Mouse (Mus musculus): ENCODE data around the gene Pipox. TPM values are rescaled to one million over a fixed set of nuclear protein-coding genes. Genes with fewer than 3 reads are reported as not detected.
A peak's percentile ranks its signal among the peaks of the same experiment; 100 is the strongest.

The Pipox gene
- polyA plus RNA-seq, 1 experiment from 2014 or later: 10.1 TPM

- ATAC-seq (peak; percentile 50; the same call in 1 of the 2 replicates), DNase-seq (ENCODE audit: low spot score) (peak; percentile 35)
- H3K36me3 ChIP-seq (ENCODE audit: control insufficient read depth, insufficient read depth, low read length): no peaks in the 10 kb centered on the region
- peak overlapping the region; percentile 20; the same call in 1 of the 2 replicates for H3K4me2 ChIP-seq (ENCODE audit: low read length)
- H3K9me3 ChIP-seq (replicated peaks; ENCODE audit: control insufficient read depth, low read length): no peaks in the 10 kb centered on the region
- H3K27ac ChIP-seq (ENCODE audit: low read depth, low read length): no peak overlapping the region
- H3K4me3 ChIP-seq (ENCODE audit: low read depth, low read length): no peak overlapping the region
- 4% methylated on average over 32 of the region's 32 CpGs for WGBS
- no peaks in the 10 kb centered on the region for H3K27me3 ChIP-seq (replicated peaks; ENCODE audit: control insufficient read depth, insufficient read depth, low read length)
- H3K9ac ChIP-seq (ENCODE audit: low read length): 0 out of 2 replicates have a peak overlapping the region, but pooled peaks have one; percentile 1
- H3K4me1 ChIP-seq (ENCODE audit: control insufficient read depth, insufficient read depth, low read length): peaks cover 9% of the 10 kb centered on the region; the same call in 1 of the 2 replicates
Measured at GRCm38 (mm10) chr11:77914598-77915260, 20.8 kb upstream of the Pipox start.

GRCm38 (mm10) chr11:77913505-77913904, 19.6 kb upstream of the Pipox start:
- no peaks in the 10 kb centered on the region for H3K9me3 ChIP-seq (replicated peaks; ENCODE audit: control insufficient read depth, low read length)
- ATAC-seq (no peak), DNase-seq (ENCODE audit: low spot score) (no peak)
- 81% methylated on average over 6 of the region's 6 CpGs for WGBS
- no peak overlapping the region for H3K9ac ChIP-seq (ENCODE audit: low read length)
- H3K4me2 ChIP-seq (ENCODE audit: low read length): no peak overlapping the region
- H3K27me3 ChIP-seq (replicated peaks; ENCODE audit: control insufficient read depth, insufficient read depth, low read length): no peaks in the 10 kb centered on the region
- H3K4me1 ChIP-seq (ENCODE audit: control insufficient read depth, insufficient read depth, low read length): peaks cover 15% of the 10 kb centered on the region
- no peak overlapping the region for H3K27ac ChIP-seq (ENCODE audit: low read depth, low read length)
- H3K4me3 ChIP-seq (ENCODE audit: low read depth, low read length): no peak overlapping the region
- no peaks in the 10 kb centered on the region for H3K36me3 ChIP-seq (ENCODE audit: control insufficient read depth, insufficient read depth, low read length)

- ATAC-seq: no peak
- peak overlapping the region; percentile 13; the same call in 1 of the 2 replicates for H3K9ac ChIP-seq (ENCODE audit: low read length)
Measured at GRCm38 (mm10) chr11:77909776-77910175, 15.9 kb upstream of the Pipox start.

GRCm38 (mm10) chr11:77909376-77909775, 15.5 kb upstream of the Pipox start:
- Histone ChIP-seq H3K27me3 (replicated peaks; ENCODE audit: control insufficient read depth, insufficient read depth, low read length) (no peaks in the 10 kb centered on the region), H3K9me3 (replicated peaks; ENCODE audit: control insufficient read depth, low read length) (no peaks in the 10 kb centered on the region), H3K36me3 (ENCODE audit: control insufficient read depth, insufficient read depth, low read length) (no peaks in the 10 kb centered on the region), H3K27ac (ENCODE audit: low read depth, low read length) (peak overlapping the region; percentile 52; the same call in 1 of the 2 replicates), H3K4me3 (ENCODE audit: low read depth, low read length) (no peak overlapping the region), H3K9ac (ENCODE audit: low read length) (peak overlapping the region; percentile 13; the same call in 1 of the 2 replicates), H3K4me1 (ENCODE audit: control insufficient read depth, insufficient read depth, low read length) (peaks cover 28% of the 10 kb centered on the region), H3K4me2 (ENCODE audit: low read length) (no peak overlapping the region)
- 30% methylated on average over 5 of the region's 5 CpGs for WGBS
- DNase-seq (ENCODE audit: low spot score) (peak; percentile 38), ATAC-seq (no peak; the same call in 1 of the 2 replicates)

More at GRCm38 (mm10) chr11:77909776-77910175, 15.9 kb upstream of the Pipox start:
- WGBS: 34% methylated on average over 6 of the region's 6 CpGs
- H3K27me3 ChIP-seq (replicated peaks; ENCODE audit: control insufficient read depth, insufficient read depth, low read length): no peaks in the 10 kb centered on the region
- no peaks in the 10 kb centered on the region for H3K9me3 ChIP-seq (replicated peaks; ENCODE audit: control insufficient read depth, low read length)
- no peak for DNase-seq (ENCODE audit: low spot score)
- H3K4me2 ChIP-seq (ENCODE audit: low read length): no peak overlapping the region
- peak overlapping the region; percentile 52; the same call in 1 of the 2 replicates for H3K27ac ChIP-seq (ENCODE audit: low read depth, low read length)
- no peak overlapping the region for H3K4me3 ChIP-seq (ENCODE audit: low read depth, low read length)
- H3K4me1 ChIP-seq (ENCODE audit: control insufficient read depth, insufficient read depth, low read length): peaks cover 30% of the 10 kb centered on the region
- no peaks in the 10 kb centered on the region for H3K36me3 ChIP-seq (ENCODE audit: control insufficient read depth, insufficient read depth, low read length)

GRCm38 (mm10) chr11:77908468-77908867, 14.6 kb upstream of the Pipox start:
- ATAC-seq: no peak
- Histone ChIP-seq H3K9ac (ENCODE audit: low read length) (no peak overlapping the region), H3K4me3 (ENCODE audit: low read depth, low read length) (no peak overlapping the region), H3K4me2 (ENCODE audit: low read length) (no peak overlapping the region), H3K27me3 (replicated peaks; ENCODE audit: control insufficient read depth, insufficient read depth, low read length) (no peaks in the 10 kb centered on the region), H3K27ac (ENCODE audit: low read depth, low read length) (no peak overlapping the region), H3K9me3 (replicated peaks; ENCODE audit: control insufficient read depth, low read length) (no peaks in the 10 kb centered on the region), H3K36me3 (ENCODE audit: control insufficient read depth, insufficient read depth, low read length) (no peaks in the 10 kb centered on the region), H3K4me1 (ENCODE audit: control insufficient read depth, insufficient read depth, low read length) (peaks cover 30% of the 10 kb centered on the region)
- no peak for DNase-seq (ENCODE audit: low spot score)
- 84% methylated on average over 4 of the region's 4 CpGs for WGBS

GRCm38 (mm10) chr11:77906747-77907174, 12.9 kb upstream of the Pipox start:
- H3K4me1 ChIP-seq (ENCODE audit: control insufficient read depth, insufficient read depth, low read length): peaks cover 43% of the 10 kb centered on the region
- peak overlapping the region; percentile 24 for H3K4me2 ChIP-seq (ENCODE audit: low read length)
- H3K36me3 ChIP-seq (ENCODE audit: control insufficient read depth, insufficient read depth, low read length): no peaks in the 10 kb centered on the region
- peak overlapping the region; percentile 91 for H3K27ac ChIP-seq (ENCODE audit: low read depth, low read length)
- DNase-seq (ENCODE audit: low spot score): peak; percentile 78
- H3K27me3 ChIP-seq (replicated peaks; ENCODE audit: control insufficient read depth, insufficient read depth, low read length): no peaks in the 10 kb centered on the region
- peak; percentile 69 for ATAC-seq
- peak overlapping the region; percentile 46; the same call in 1 of the 2 replicates for H3K9ac ChIP-seq (ENCODE audit: low read length)
- 9% methylated on average over 9 of the region's 9 CpGs for WGBS
- no peaks in the 10 kb centered on the region for H3K9me3 ChIP-seq (replicated peaks; ENCODE audit: control insufficient read depth, low read length)
- H3K4me3 ChIP-seq (ENCODE audit: low read depth, low read length): no peak overlapping the region

- Histone ChIP-seq H3K4me1 (ENCODE audit: control insufficient read depth, insufficient read depth, low read length) (peaks cover 49% of the 10 kb centered on the region), H3K36me3 (ENCODE audit: control insufficient read depth, insufficient read depth, low read length) (no peaks in the 10 kb centered on the region), H3K4me3 (ENCODE audit: low read depth, low read length) (no peak overlapping the region), H3K9me3 (replicated peaks; ENCODE audit: control insufficient read depth, low read length) (no peaks in the 10 kb centered on the region), H3K27ac (ENCODE audit: low read depth, low read length) (peak overlapping the region; percentile 91), H3K4me2 (ENCODE audit: low read length) (peak overlapping the region; percentile 24), H3K27me3 (replicated peaks; ENCODE audit: control insufficient read depth, insufficient read depth, low read length) (no peaks in the 10 kb centered on the region), H3K9ac (ENCODE audit: low read length) (peak overlapping the region; percentile 46)
- no peak for ATAC-seq
- DNase-seq (ENCODE audit: low spot score): peak; percentile 68
- WGBS: 16% methylated on average over 19 of the region's 19 CpGs
Measured at GRCm38 (mm10) chr11:77906097-77906687, 12.3 kb upstream of the Pipox start.

- Histone ChIP-seq H3K4me2 (ENCODE audit: low read length) (no peak overlapping the region), H3K9me3 (replicated peaks; ENCODE audit: control insufficient read depth, low read length) (no peaks in the 10 kb centered on the region), H3K9ac (ENCODE audit: low read length) (no peak overlapping the region), H3K27ac (ENCODE audit: low read depth, low read length) (no peak overlapping the region), H3K4me1 (ENCODE audit: control insufficient read depth, insufficient read depth, low read length) (peaks cover 46% of the 10 kb centered on the region), H3K36me3 (ENCODE audit: control insufficient read depth, insufficient read depth, low read length) (no peaks in the 10 kb centered on the region), H3K27me3 (replicated peaks; ENCODE audit: control insufficient read depth, insufficient read depth, low read length) (no peaks in the 10 kb centered on the region), H3K4me3 (ENCODE audit: low read depth, low read length) (no peak overlapping the region)
- no peak for ATAC-seq
- WGBS: 37% methylated on average over 1 of the region's 1 CpGs
- DNase-seq (ENCODE audit: low spot score): no peak
Measured at GRCm38 (mm10) chr11:77904707-77905106, 10.8 kb upstream of the Pipox start.

- ATAC-seq: no peak
- WGBS: 41% methylated on average over 3 of the region's 3 CpGs
- no peak overlapping the region for H3K9ac ChIP-seq (ENCODE audit: low read length)
Measured at GRCm38 (mm10) chr11:77903761-77904160, 9.9 kb upstream of the Pipox start.

More at GRCm38 (mm10) chr11:77903761-77904160, 9.9 kb upstream of the Pipox start:
- H3K9me3 ChIP-seq (replicated peaks; ENCODE audit: control insufficient read depth, low read length): no peaks in the 10 kb centered on the region
- no peak overlapping the region for H3K4me2 ChIP-seq (ENCODE audit: low read length)
- peak overlapping the region; percentile 58; the same call in 1 of the 2 replicates for H3K27ac ChIP-seq (ENCODE audit: low read depth, low read length)
- no peak for DNase-seq (ENCODE audit: low spot score)
- no peaks in the 10 kb centered on the region for H3K36me3 ChIP-seq (ENCODE audit: control insufficient read depth, insufficient read depth, low read length)
- H3K4me1 ChIP-seq (ENCODE audit: control insufficient read depth, insufficient read depth, low read length): peaks cover 40% of the 10 kb centered on the region
- no peaks in the 10 kb centered on the region for H3K27me3 ChIP-seq (replicated peaks; ENCODE audit: control insufficient read depth, insufficient read depth, low read length)
- no peak overlapping the region for H3K4me3 ChIP-seq (ENCODE audit: low read depth, low read length)
